Mouse (Mus musculus): Measurements from ENCODE around the gene Rnf121. TPM values are rescaled to one million over a fixed set of nuclear protein-coding genes. Genes with fewer than 3 reads are reported as not detected.
A peak's percentile ranks its signal among the peaks of the same experiment; 100 is the strongest.

The Rnf121 gene
- polyA plus RNA-seq, 1 experiment from 2014 or later = 30.7 TPM

DNA sequence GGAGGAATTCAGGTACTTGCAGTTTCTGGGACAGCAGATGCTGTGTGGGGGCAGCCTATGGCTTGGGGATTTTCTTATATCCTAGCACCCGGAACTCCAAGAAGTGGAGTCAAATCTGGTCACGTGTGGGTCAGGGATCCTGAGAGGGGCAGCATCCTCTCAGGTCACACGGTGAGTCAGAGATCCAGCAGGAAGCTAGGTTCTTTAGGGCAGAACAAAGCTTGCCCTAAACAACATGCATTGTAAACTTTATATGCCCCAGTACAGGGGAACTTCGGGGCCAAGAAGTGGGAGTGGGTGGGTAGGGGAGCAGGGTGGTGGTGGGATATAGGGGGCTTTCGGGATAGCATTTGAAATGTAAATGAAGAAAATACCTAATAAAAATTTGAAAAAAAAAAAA is 35.6 kb upstream of the Rnf121 start:
- Histone ChIP-seq H3K9ac (replicated peaks) (no peak overlapping the region), H3K27me3 (no peaks in the 10 kb centered on the region), H3K4me3 (replicated peaks) (no peak overlapping the region), H3K4me2 (peak overlapping the region; percentile 60), H3K27ac (peak overlapping the region; percentile 45; the same call in 1 of the 2 replicates), H3K36me3 (peaks cover 2% of the 10 kb centered on the region; the same call in 1 of the 2 replicates), H3K4me1 (replicated peaks) (peaks cover 31% of the 10 kb centered on the region), H3K9me3 (no peaks in the 10 kb centered on the region)
- WGBS = 47% methylated on average over 5 of the region's 5 CpGs
- ATAC-seq (ENCODE audit: insufficient number of reproducible peaks, insufficient read depth, low FRiP score, low TSS enrichment, low read depth) = no peak

DNA sequence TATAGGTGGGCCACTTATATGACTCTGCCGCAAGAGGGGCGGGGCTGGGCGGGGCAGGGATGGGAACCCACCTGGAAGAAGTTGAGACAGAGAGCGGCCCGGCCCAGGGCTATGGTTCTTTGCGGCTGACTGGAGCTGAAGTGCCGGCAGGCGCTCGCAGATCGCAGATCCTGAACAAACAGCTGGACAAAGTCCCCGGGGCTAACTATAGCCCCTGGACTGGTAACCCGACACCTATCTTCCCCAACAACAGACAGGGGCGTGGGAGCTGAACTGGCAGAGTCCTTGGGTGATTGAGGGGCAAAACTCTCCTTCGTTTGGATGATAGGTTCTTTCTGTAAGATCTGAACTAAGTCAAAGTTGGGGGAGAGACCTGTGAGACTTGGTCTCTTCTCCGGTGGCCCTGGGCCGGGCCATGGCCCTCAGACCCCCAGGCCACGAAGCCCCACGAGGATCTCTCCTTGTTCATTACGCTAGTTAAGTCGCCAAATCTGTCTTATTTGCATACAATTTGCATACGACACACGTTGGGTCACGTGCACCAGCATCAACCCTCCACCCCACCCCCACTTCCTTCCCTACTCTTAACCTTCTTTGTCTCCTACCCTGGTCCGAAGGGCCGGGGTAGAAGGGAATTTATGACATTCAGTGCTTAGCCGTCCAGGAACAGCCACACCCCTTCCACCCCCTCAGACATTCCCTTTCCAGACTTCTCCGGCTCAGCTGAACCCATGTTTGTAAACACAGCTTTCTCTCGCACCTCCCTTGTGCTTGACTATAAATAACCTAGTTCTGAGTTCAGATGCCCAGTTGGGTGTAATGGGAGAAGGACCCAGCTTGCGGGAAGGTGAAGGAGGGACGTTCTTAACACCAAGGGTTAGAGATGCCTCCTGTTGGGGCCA is 34.7 kb upstream of the Rnf121 start:
- Histone ChIP-seq H3K9ac (replicated peaks) (peak overlapping the region; percentile 52), H3K4me1 (replicated peaks) (peaks cover 31% of the 10 kb centered on the region), H3K27ac (peak overlapping the region; percentile 45), H3K27me3 (no peaks in the 10 kb centered on the region), H3K4me2 (peak overlapping the region; percentile 60), H3K36me3 (peaks cover 10% of the 10 kb centered on the region; the same call in 1 of the 2 replicates), H3K9me3 (no peaks in the 10 kb centered on the region), H3K4me3 (replicated peaks) (peak overlapping the region; percentile 31)
- peak; percentile 52; the same call in 1 of the 2 replicates for ATAC-seq (ENCODE audit: insufficient number of reproducible peaks, insufficient read depth, low FRiP score, low TSS enrichment, low read depth)
- 3% methylated on average over 30 of the region's 30 CpGs for WGBS

DNA sequence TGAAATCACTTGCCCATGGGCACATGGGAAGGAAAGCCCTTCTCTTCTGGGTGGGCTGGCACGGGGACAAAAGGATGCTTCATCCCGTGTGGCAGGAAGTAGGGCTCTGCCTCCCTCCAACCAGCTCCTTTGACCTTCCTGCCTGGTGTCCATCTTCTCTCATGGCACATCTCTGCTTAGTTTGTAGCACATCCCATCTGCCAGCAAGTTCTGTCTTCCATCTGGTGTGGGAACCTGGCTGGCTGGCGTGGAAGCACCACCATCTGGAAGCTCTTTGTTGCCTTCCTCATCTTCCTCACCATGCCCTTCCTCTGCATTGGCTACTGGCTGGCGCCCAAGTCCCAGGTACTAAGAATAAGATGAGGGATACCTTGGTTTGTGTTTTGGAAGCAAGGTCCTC is 22.1 kb upstream of the Rnf121 start:
- ATAC-seq (ENCODE audit: insufficient number of reproducible peaks, insufficient read depth, low FRiP score, low TSS enrichment, low read depth) = no peak
- Histone ChIP-seq H3K27ac (no peak overlapping the region), H3K27me3 (no peaks in the 10 kb centered on the region), H3K4me2 (no peak overlapping the region), H3K9me3 (no peaks in the 10 kb centered on the region), H3K9ac (replicated peaks) (no peak overlapping the region), H3K4me1 (replicated peaks) (no peaks in the 10 kb centered on the region), H3K4me3 (replicated peaks) (no peak overlapping the region), H3K36me3 (peaks cover 90% of the 10 kb centered on the region)
- 89% methylated on average over 4 of the region's 4 CpGs for WGBS

DNA sequence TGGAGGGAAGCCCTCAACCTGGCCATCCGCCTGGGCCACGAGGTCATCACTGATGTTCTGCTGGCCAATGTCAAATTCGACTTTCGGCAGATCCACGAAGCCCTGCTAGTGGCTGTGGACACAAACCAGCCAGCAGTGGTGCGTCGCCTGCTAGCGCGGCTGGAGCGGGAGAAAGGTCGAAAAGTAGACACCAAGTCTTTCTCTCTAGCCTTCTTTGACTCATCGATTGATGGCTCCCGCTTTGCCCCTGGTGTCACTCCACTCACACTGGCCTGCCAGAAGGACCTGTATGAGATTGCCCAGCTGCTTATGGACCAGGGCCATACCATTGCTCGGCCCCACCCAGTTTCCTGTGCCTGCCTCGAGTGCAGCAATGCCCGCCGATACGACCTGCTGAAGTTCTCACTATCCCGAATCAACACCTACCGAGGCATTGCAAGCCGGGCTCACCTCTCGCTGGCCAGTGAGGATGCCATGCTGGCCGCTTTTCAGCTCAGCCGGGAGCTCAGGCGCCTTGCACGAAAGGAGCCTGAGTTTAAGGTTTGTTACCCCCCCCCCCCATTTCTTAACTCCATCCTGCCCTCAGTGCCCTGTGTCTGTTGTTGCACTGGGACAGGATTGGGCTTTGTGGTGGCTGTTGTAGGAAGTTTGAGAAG is 18.9 kb upstream of the Rnf121 start:
- Histone ChIP-seq H3K4me1 (replicated peaks) (no peaks in the 10 kb centered on the region), H3K9me3 (no peaks in the 10 kb centered on the region), H3K27me3 (no peaks in the 10 kb centered on the region), H3K4me2 (no peak overlapping the region), H3K9ac (replicated peaks) (no peak overlapping the region), H3K36me3 (peaks cover 96% of the 10 kb centered on the region), H3K4me3 (replicated peaks) (no peak overlapping the region), H3K27ac (no peak overlapping the region)
- WGBS = 91% methylated on average over 26 of the region's 26 CpGs
- ATAC-seq (ENCODE audit: insufficient number of reproducible peaks, insufficient read depth, low FRiP score, low TSS enrichment, low read depth) = no peak

DNA sequence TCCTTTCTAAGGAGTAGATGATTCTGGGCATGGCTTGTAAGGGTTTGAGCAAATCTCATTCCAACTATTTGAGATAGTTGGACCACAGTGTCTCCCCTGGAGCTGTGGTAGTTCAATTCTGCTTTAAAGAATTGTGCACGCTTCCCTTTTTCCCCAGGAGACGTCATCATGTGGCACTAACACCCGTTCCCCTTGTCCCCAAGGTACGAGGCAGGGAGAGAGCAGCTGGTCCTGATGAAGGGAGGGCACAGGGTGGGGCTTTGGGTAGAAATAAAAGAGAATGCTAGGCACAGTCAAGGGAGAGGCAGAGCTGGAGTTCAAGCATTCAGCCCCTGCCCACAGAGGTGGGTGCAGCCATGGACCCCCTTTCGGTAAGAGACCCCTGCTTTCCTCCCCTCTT is 17.5 kb upstream of the Rnf121 start, which contains the start of gene Trpc2:
TSS of gene Trpc2 (plus strand) at position 301 of the 400 bp plus-strand sequence.
- 82% methylated on average over 5 of the region's 5 CpGs for WGBS
- no peak within 1 kb of the TSS for H3K9ac ChIP-seq (replicated peaks)

DNA sequence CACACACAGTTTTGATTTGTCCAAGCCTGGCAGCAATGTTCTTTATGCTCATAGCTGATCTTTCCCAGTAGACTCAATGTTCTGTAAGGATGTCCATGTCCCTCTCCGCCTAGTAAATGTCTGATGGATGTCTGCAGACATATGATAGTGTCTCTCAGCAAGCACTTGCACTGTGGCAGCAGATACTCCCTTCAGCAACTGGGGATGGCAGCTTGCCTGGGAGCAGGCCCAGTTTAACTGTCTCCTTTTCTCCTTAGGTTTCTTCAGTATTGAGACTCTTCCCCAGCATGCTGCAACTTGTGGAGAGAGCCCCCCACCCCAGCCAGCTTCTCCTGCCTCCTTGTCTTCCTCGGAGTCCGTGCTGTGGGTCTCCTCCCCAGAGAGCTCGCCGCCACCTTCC is 16.5 kb upstream of the Rnf121 start:
- Histone ChIP-seq H3K27me3 (no peaks in the 10 kb centered on the region), H3K36me3 (peaks cover 97% of the 10 kb centered on the region), H3K4me2 (no peak overlapping the region), H3K9me3 (no peaks in the 10 kb centered on the region), H3K4me3 (replicated peaks) (no peak overlapping the region), H3K27ac (no peak overlapping the region), H3K9ac (replicated peaks) (no peak overlapping the region), H3K4me1 (replicated peaks) (no peaks in the 10 kb centered on the region)
- no peak for ATAC-seq (ENCODE audit: insufficient number of reproducible peaks, insufficient read depth, low FRiP score, low TSS enrichment, low read depth)
- 95% methylated on average over 5 of the region's 5 CpGs for WGBS

More for the DNA sequence above, 17.5 kb upstream of the Rnf121 start, which contains the start of gene Trpc2:
- no peak for ATAC-seq (ENCODE audit: insufficient number of reproducible peaks, insufficient read depth, low FRiP score, low TSS enrichment, low read depth)
- H3K36me3 ChIP-seq = peaks cover 97% of the 10 kb centered on the region
- H3K4me1 ChIP-seq (replicated peaks) = no peaks in the 10 kb centered on the region
- H3K9me3 ChIP-seq = no peaks in the 10 kb centered on the region
- H3K4me2 ChIP-seq = no peak within 1 kb of the TSS
- no peak within 1 kb of the TSS for H3K27ac ChIP-seq
- H3K27me3 ChIP-seq = no peaks in the 10 kb centered on the region
- no peak within 1 kb of the TSS for H3K4me3 ChIP-seq (replicated peaks)

DNA sequence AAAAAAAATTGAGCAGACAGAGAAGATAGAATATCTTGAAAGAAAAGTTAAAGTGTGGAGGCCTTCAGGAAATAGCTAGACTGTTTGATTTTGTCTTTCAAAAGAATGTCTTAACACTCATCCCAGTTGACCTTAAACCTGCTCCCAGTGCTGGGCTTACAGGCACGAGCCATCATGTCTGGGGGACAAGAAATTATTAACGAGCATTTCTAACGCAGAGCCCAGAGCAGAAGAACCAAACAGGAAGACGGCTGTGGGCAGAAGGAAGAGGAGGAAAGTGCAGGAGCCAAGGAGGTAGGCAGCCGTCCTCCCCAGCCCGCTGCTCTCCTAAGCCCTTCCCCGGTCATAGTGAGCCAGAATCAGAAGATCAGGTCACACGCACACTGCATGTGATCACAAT is 15.0 kb upstream of the Rnf121 start:
- Histone ChIP-seq H3K4me2 (no peak overlapping the region), H3K27me3 (no peaks in the 10 kb centered on the region), H3K9me3 (no peaks in the 10 kb centered on the region), H3K36me3 (peaks cover 96% of the 10 kb centered on the region), H3K27ac (no peak overlapping the region), H3K9ac (replicated peaks) (no peak overlapping the region), H3K4me3 (replicated peaks) (no peak overlapping the region), H3K4me1 (replicated peaks) (no peaks in the 10 kb centered on the region)
- 88% methylated on average over 8 of the region's 8 CpGs for WGBS
- ATAC-seq (ENCODE audit: insufficient number of reproducible peaks, insufficient read depth, low FRiP score, low TSS enrichment, low read depth) = no peak

DNA sequence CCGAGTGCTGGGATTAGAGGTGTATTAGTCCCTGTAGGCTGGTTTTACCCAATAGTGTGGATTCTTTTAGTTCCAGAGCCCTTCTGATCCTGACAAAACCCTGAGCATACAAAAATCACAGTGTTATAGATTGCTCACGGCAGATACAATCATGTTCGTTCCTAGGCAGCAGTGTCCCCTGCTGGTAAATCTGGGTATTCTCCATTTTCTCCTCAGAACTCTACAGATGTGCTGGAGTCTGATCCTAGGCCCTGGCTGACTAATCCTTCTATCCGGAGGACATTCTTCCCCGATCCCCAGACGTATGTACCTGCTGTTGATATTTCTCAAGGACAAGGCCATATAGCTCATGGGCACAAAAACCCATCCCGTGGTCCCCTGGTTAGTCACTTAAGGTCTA is 13.2 kb upstream of the Rnf121 start:
- H3K27ac ChIP-seq = no peak overlapping the region
- no peak overlapping the region for H3K4me3 ChIP-seq (replicated peaks)
- WGBS = 79% methylated on average over 7 of the region's 7 CpGs
- peaks cover 96% of the 10 kb centered on the region for H3K36me3 ChIP-seq
- no peak overlapping the region for H3K4me2 ChIP-seq
- no peak for ATAC-seq (ENCODE audit: insufficient number of reproducible peaks, insufficient read depth, low FRiP score, low TSS enrichment, low read depth)
- H3K9me3 ChIP-seq = no peaks in the 10 kb centered on the region
- H3K4me1 ChIP-seq (replicated peaks) = no peaks in the 10 kb centered on the region
- H3K9ac ChIP-seq (replicated peaks) = no peak overlapping the region
- no peaks in the 10 kb centered on the region for H3K27me3 ChIP-seq

DNA sequence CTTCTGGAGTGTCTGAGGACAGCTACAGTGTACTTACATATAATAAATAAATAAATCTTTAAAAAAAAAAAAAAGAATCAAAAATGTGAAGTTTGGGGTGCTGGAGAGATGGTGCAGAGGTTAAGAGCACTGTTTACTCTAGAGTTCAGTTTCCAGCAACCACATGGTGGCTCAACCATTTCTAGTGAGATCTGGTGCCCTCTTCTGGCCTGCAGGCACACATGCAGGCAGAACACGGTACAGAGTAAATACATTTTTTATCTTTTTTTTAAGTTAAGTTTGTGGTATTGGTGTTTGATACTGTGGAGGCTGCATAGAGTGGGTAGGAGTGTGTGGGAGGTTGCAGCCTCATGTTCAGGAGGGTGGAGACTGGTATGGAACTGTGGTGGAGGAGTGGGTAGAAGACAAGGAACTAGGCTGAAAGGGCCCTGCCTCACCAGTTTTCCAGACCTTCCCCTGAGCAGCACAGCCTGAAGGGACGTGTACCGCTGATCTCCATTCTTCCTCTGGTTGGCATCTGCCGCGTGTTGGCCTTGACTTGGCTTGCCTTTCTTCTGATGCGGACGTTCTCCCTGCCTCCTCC is 11.5 kb upstream of the Rnf121 start:
- Histone ChIP-seq H3K36me3 (peaks cover 96% of the 10 kb centered on the region), H3K27me3 (no peaks in the 10 kb centered on the region), H3K9me3 (no peaks in the 10 kb centered on the region), H3K9ac (replicated peaks) (no peak overlapping the region), H3K27ac (no peak overlapping the region), H3K4me3 (replicated peaks) (no peak overlapping the region), H3K4me2 (no peak overlapping the region), H3K4me1 (replicated peaks) (no peaks in the 10 kb centered on the region)
- ATAC-seq (ENCODE audit: insufficient number of reproducible peaks, insufficient read depth, low FRiP score, low TSS enrichment, low read depth) = no peak
- 82% methylated on average over 5 of the region's 7 CpGs for WGBS

DNA sequence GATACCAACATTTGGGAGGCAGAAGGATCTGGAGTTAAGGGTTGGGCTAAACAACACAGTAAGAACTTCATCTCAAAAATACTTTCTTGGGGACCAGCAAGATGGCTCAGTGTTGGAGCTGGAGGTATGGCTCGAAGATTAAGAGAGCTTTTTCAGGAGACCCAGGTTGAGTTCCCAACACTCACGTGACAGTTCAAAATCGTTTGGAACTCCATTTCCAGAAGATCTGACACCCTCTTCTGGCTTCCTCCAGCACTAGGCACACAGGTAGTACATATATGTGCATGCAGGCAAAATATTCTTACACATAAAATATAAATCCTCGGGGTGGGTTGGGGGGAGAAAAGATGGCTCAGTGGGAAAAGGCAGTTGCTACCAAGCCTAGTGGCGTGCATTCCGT is 1.1 kb upstream of the Rnf121 start:
- no peak overlapping the region for H3K27ac ChIP-seq
- no peaks in the 10 kb centered on the region for H3K27me3 ChIP-seq
- WGBS = 80% methylated on average over 6 of the region's 6 CpGs
- H3K9ac ChIP-seq (replicated peaks) = peak overlapping the region; percentile 63
- H3K4me3 ChIP-seq (replicated peaks) = peak overlapping the region; percentile 70
- no peaks in the 10 kb centered on the region for H3K9me3 ChIP-seq
- peaks cover 18% of the 10 kb centered on the region for H3K4me1 ChIP-seq (replicated peaks)
- ATAC-seq (ENCODE audit: insufficient number of reproducible peaks, insufficient read depth, low FRiP score, low TSS enrichment, low read depth) = no peak
- H3K4me2 ChIP-seq = peak overlapping the region; percentile 68
- peaks cover 16% of the 10 kb centered on the region for H3K36me3 ChIP-seq

DNA sequence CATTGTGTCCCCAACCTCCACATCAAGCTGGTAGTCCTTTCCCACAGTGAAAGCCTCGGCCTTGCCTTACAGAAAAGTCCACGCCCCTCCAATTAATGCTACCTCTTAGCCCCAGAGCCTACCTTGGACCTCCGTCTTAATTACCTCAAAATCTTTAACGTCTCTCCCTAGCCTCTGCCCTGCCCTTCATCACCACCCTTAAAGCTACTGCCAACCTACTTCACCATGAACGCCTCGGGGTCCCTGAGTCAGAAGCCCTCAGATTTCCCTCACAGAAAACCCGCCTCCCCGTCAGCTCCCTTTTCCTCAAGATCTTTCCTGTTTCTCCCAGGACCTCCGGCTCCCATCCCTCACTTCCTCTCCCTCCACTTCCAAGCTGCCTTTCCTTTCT is 619 bp downstream of the Rnf121 start:
- Histone ChIP-seq H3K4me3 (replicated peaks) (peak overlapping the region; percentile 70), H3K27ac (peak overlapping the region; percentile 84; the same call in 1 of the 2 replicates), H3K36me3 (peaks cover 9% of the 10 kb centered on the region), H3K27me3 (no peaks in the 10 kb centered on the region), H3K9ac (replicated peaks) (peak overlapping the region; percentile 63), H3K4me1 (replicated peaks) (peaks cover 18% of the 10 kb centered on the region), H3K4me2 (peak overlapping the region; percentile 68), H3K9me3 (no peaks in the 10 kb centered on the region)
- 0% methylated on average over 9 of the region's 9 CpGs for WGBS
- ATAC-seq (ENCODE audit: insufficient number of reproducible peaks, insufficient read depth, low FRiP score, low TSS enrichment, low read depth) = peak; percentile 20; the same call in 1 of the 2 replicates

All from limb, embryonic 12.5 days (tissue).